Mouse (Mus musculus) lung, adult 2 months (tissue): ENCODE measurements around the gene Hspa1b. TPM values are rescaled to one million over a fixed set of nuclear protein-coding genes. Genes with fewer than 3 reads are reported as not detected.

Experiments used
- DNase-seq: peaks from one replicate; pipeline ENCODE4 v3.0.0; 2022
- H3K4me1 ChIP-seq: fragments of 200-500 bp; 2 replicates; pipeline ENCODE4 v1.6.1; 2011; ENCODE audit warnings: low read length; ENCODE audit not compliant: control insufficient read depth, insufficient read depth
- H3K4me3 ChIP-seq: fragments of 200-500 bp; replicated peaks from 2 replicates; pipeline ENCODE3; 2011; ENCODE audit warnings: low read depth, mild to moderate bottlenecking, control low read depth, low read length; ENCODE audit errors: extremely low read depth
- CTCF ChIP-seq: fragments of 200-500 bp; IDR thresholded peaks from 2 replicates; pipeline ENCODE4 v1.5.1; 2011; ENCODE audit warnings: mild to moderate bottlenecking, low read length, control low read depth; ENCODE audit not compliant: insufficient read depth
- POLR2A ChIP-seq: fragments of 200-500 bp; IDR thresholded peaks from 2 replicates; pipeline ENCODE4 v1.6.1; 2011; ENCODE audit warnings: low read depth, mild to moderate bottlenecking, control low read depth, low read length, borderline replicate concordance; ENCODE audit errors: extremely low read depth
- WGBS: fragments of 180-500 bp; shearing (Covaris S2); methylation state at CpG from one replicate; pipeline ENCODE4 v1.1.7; 2018; 5-methylcytosine and 5-hydroxymethylcytosine counted together
- polyA plus RNA-seq: library from polyadenylated mRNA; depleted of rRNA; stranded (reverse); fragments of >200 nt; gene quantifications from 2 replicates; pipeline ENCODE4 v1.2.3, GENCODE M21; 2012

The Hspa1b gene
- polyA plus RNA-seq, 1 experiment, result 20.1 TPM

DNA sequence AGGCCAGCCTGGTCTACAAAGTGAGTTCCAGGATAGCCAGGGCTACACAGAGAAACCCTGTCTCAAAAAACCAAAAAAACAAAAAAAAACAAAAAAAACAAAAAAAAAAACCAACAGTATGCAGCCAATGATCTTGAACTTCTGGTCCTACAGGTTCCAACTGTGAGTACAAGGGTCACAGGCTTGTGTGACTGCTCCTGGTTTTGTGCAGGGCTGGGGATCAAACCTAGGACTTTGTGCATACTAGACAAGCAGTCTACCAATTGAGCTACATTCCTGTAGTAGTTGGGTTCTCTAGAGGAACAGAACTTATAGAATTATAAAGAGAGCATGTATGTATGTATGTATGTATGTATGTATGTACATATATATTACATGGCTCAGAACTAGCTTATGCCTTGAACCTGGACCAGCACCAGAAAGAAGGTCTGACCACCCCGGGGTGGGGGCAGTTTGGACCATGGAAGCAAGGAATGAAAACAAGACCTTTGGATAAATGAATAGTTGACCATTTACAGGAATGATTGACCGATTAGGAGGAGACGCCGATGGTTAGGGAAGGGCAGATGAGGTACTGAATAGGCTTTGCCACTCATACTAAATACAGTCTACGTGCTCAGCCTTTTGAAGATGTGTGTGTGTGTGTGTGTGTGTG is 12.4 kb downstream of the Hspa1b start:
- TF ChIP-seq CTCF (no peak), POLR2A (no peak)
- no peak overlapping the region for H3K4me3 ChIP-seq
- WGBS, result 91% methylated on average over 5 of the region's 5 CpGs
- no peaks in the 10 kb centered on the region for H3K4me1 ChIP-seq
- DNase-seq, result no peak

- DNase-seq, result no peak
- Histone ChIP-seq H3K4me3 (no peak overlapping the region), H3K4me1 (no peaks in the 10 kb centered on the region)
- TF ChIP-seq CTCF, result no peak
- no peak for TF ChIP-seq POLR2A
Observed at GRCm38 (mm10) chr17:34944362-34944761, 14.7 kb downstream of the Hspa1b start.

GRCm38 (mm10) chr17:34943128-34943815 is 15.8 kb downstream of the Hspa1b start:
- no peaks in the 10 kb centered on the region for H3K4me1 ChIP-seq
- WGBS, result 82% methylated on average over 4 of the region's 4 CpGs
- no peak overlapping the region for H3K4me3 ChIP-seq
- DNase-seq, result no peak
- TF ChIP-seq CTCF (no peak), POLR2A (no peak)

GRCm38 (mm10) chr17:34941344-34942041 is 17.5 kb downstream of the Hspa1b start:
- no peak for DNase-seq
- 14% methylated on average over 15 of the region's 15 CpGs for WGBS
- TF ChIP-seq POLR2A, result no peak
- TF ChIP-seq CTCF, result no peak
- no peaks in the 10 kb centered on the region for H3K4me1 ChIP-seq
- peak overlapping the region; percentile 19 for H3K4me3 ChIP-seq

DNA sequence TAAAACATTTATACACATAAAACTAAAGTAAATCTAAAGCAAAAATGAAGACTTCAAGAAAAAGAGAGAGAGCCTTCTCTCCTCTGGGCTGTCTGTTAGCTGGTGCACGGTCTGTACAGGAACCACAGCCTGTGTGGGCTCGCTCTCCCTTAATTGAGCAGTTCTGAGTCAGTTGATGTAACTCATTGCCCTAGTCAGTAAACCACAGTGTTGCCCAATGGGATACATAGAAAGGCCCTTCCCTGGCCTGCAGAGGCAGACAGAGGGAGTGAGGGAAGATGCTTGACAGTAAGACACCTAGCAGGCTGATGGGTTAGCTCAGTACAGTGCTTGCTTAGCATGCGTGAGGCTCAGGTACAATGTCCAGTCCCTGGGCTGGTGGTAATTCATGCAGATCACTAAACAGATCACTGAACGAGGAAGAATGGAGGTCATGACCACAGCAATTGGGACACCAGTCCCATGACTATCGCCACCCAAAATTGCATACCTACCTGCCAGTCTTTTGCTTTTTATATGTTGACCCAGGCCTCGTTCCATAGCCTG is 21.0 kb downstream of the Hspa1b start:
- TF ChIP-seq POLR2A (no peak), CTCF (no peak)
- no peaks in the 10 kb centered on the region for H3K4me1 ChIP-seq
- 86% methylated on average over 6 of the region's 6 CpGs for WGBS
- DNase-seq, result no peak
- no peak overlapping the region for H3K4me3 ChIP-seq

DNA sequence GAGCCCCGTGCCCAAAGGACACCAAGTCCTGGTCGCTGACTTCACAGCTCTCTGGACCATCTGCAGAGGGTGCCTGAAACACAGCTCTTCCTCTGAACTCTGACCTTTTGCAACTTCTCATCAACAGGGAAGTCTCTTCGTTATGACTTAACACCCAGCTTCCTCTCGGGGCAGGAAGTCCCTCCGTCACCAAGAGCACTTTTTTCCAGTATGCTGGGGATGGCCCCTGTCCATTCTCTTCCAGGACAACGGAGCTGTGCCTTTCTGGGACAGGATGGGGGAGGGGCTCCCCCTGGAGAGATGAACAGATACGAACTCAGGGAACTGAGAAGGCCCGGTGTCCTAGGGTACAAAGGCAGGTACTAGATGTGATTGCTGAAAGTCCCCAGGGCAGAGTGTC is 24.2 kb downstream of the Hspa1b start:
- TF ChIP-seq POLR2A (no peak), CTCF (no peak)
- peaks cover 4% of the 10 kb centered on the region; the same call in 1 of the 2 replicates for H3K4me1 ChIP-seq
- DNase-seq, result no peak
- WGBS, result 46% methylated on average over 8 of the region's 8 CpGs
- no peak overlapping the region for H3K4me3 ChIP-seq

DNA sequence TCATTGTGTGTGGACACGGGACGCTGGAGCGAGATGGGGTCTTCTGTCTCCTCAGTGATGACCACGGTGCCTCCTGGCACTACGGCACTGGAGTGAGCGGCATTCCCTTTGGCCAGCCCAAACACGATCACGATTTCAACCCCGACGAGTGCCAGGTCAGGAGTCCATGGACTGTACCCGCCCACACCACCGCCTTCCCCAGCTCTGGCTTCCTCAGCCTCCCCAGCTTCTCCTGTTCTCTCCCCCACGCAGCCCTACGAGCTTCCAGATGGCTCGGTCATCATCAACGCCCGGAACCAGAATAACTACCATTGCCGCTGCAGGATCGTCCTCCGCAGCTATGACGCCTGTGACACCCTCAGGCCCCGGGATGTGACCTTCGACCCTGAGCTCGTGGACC is 25.0 kb downstream of the Hspa1b start:
- TF ChIP-seq POLR2A, result no peak
- no peak for TF ChIP-seq CTCF
- no peak for DNase-seq
- Histone ChIP-seq H3K4me1 (peaks cover 4% of the 10 kb centered on the region; the same call in 1 of the 2 replicates), H3K4me3 (no peak overlapping the region)
- 70% methylated on average over 24 of the region's 24 CpGs for WGBS

DNA sequence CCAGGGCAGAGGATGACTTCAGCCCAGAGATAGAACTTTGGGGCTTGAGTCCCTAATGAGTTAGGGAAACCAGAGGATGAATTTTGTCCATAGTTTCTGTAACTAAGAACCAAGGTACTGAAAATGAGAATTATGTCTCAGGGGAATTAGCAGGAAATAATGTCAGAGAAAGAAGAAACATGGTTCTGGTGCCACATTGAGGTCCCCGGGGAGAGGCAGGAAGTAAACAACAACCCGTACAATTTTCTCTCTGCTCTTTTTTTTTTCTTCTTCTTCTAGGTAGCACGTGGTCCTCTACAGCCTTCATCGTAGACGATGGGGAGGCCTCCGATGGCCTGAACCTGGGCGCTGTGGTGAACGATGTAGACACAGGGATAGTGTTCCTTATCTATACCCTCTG is 26.8 kb downstream of the Hspa1b start:
- no peak for DNase-seq
- Histone ChIP-seq H3K4me1 (peaks cover 4% of the 10 kb centered on the region; the same call in 1 of the 2 replicates), H3K4me3 (peak overlapping the region; percentile 67)
- WGBS, result 57% methylated on average over 8 of the region's 8 CpGs
- no peak for TF ChIP-seq CTCF
- TF ChIP-seq POLR2A, result no peak

DNA sequence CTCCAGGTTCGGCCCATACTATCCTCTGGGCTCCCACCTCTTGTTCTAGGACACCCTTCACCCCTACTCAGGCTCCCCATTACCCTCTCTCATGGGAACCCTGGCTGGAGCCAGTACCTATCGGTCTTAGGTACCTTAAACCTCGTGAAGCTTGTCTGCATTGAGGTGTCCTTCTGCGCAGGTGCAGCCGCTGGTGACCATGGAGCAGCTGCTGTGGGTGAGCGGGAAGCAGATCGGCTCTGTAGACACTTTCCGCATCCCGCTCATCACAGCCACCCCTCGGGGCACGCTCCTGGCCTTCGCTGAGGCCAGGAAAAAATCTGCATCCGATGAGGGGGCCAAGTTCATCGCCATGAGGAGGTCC is 27.3 kb downstream of the Hspa1b start:
- TF ChIP-seq POLR2A (no peak), CTCF (no peak)
- H3K4me3 ChIP-seq, result peak overlapping the region; percentile 67
- WGBS, result 8% methylated on average over 14 of the region's 14 CpGs
- peaks cover 4% of the 10 kb centered on the region; the same call in 1 of the 2 replicates for H3K4me1 ChIP-seq
- DNase-seq, result peak; percentile 37
